Mouse (Mus musculus) MEL-GATA-1-ER (cell line): ENCODE data around the gene Gm4301.
"Not testable (repeated sequence)": the region's sequence is repeated elsewhere in the genome, so short reads cannot be mapped to it uniquely, and the experiment has no call there.

Experiments used
- DNase-seq: peaks from one replicate; pipeline ENCODE4 v3.0.0-alpha.2; 2012; ENCODE audit warnings: low read depth; ENCODE audit errors: extremely low read depth

Gene Gm4301

DNA sequence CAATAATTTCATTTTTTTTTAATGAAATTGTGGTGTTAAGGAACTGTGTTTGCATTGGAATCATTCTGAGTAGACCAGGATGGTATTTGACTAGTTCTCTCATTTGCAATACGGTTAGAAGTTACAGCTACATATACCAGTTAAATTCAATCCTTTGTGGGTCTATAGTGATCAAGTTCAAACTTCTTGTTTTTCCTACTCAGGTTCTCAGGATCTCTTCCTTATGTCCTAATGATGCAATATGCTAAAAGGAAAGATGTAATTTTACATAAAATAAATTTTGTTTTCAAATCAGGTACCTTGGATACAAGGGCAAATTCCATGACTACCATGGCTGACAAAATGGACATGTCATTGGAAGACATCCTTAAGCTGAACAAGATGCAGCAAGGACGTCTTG lies at the start of gene Gm4301:
Gene Gm4301, plus strand, starts transcription at position 301 of the 400 bp plus-strand sequence.
- DNase-seq = not testable (repeated sequence)

DNA sequence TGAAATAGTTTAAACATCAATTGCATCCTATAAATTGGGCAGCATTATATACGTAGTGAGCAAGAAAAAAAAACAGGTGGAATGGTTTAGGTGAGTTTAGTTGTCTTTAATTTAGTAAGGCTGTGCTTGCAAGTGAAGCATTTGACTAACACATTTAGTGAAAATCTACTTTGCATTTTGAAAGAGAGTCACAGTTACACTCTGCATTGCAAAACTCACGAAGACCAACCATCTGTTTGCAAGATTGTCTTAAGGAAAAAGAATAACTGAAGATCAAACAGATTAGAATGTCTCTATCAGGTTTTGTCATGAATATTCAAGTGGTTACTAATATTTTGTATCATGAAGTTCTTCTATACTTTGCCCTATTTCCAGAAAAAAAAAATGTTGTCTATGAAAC lies 39.4 kb upstream of the Gm4301 start:
- DNase-seq = no peak

DNA sequence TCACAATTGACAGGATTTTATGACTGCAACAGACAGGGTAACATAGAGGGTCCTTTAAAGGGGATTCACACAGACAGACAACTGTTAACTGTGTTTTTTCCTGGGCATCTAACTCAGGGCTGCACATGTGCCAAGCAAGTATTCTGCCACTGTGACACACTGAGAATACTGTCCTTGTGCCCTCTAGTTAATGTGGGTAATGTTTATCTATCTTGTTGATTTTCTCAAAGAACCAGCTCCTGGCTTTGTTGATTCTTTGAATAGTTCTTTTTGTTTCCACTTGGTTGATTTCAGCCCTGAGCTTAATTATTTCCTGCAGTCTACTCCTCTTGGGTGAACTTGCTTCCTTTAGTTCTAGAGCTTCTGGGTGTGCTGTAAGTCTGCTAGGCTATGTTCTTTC lies 35.4 kb upstream of the Gm4301 start:
- DNase-seq = not testable (repeated sequence)

DNA sequence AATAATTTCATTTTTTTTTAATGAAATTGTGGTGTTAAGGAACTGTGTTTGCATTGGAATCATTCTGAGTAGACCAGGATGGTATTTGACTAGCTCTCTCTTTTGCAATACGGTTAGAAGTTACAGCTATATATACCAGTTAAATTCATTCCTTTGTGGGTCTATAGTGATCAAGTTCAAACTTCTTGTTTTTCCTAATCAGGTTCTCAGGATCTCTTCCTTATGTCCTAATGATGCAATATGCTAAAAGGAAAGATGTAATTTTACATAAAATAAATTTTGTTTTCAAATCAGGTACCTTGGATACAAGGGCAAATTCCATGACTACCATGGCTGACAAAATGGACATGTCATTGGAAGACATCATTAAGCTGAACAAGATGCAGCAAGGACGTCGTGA lies 5.1 kb downstream of the Gm4301 start, which contains the start of gene Gm4302:
Gene Gm4302, plus strand, starts transcription at position 301 of the 400 bp plus-strand sequence.
- DNase-seq = not testable (repeated sequence)

DNA sequence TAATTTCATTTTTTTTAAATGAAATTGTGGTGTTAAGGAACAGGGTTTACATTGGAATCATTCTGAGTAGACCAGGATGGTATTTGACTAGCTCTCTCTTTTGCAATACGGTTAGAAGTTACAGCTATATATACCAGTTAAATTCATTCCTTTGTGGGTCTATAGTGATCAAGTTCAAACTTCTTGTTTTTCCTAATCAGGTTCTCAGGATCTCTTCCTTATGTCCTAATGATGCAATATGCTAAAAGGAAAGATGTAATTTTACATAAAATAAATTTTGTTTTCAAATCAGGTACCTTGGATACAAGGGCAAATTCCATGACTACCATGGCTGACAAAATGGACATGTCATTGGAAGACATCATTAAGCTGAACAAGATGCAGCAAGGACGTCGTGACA lies 10.2 kb downstream of the Gm4301 start, which contains the start of gene Gm4303:
Gene Gm4303, plus strand, starts transcription at position 301 of the 400 bp plus-strand sequence.
- not testable (repeated sequence) for DNase-seq

DNA sequence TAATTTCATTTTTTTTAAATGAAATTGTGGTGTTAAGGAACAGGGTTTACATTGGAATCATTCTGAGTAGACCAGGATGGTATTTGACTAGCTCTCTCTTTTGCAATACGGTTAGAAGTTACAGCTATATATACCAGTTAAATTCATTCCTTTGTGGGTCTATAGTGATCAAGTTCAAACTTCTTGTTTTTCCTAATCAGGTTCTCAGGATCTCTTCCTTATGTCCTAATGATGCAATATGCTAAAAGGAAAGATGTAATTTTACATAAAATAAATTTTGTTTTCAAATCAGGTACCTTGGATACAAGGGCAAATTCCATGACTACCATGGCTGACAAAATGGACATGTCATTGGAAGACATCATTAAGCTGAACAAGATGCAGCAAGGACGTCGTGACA lies 15.3 kb downstream of the Gm4301 start, which contains the start of gene Gm4305:
Gene Gm4305, plus strand, starts transcription at position 301 of the 400 bp plus-strand sequence.
- DNase-seq = not testable (repeated sequence)

DNA sequence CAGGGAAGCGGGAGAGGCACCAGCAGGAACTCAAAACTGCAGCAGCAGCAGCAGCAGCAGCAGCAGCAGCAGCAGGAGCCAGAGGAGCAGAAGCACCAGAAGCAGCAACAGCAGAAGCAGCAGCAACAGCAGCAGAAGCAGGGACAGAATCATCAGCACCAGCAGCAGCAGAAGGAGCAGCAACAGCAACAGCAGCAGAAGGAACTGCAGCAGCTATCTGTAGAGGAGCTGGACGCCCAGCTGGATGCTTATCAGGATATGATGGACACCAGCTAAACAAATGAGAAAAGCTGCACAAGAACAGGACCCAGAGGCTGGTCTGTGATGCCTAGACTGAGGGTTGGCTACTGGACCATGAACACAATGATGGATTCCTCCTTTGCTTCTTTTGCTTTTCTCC lies 21.4 kb downstream of the Gm4301 start:
- not testable (repeated sequence) for DNase-seq

DNA sequence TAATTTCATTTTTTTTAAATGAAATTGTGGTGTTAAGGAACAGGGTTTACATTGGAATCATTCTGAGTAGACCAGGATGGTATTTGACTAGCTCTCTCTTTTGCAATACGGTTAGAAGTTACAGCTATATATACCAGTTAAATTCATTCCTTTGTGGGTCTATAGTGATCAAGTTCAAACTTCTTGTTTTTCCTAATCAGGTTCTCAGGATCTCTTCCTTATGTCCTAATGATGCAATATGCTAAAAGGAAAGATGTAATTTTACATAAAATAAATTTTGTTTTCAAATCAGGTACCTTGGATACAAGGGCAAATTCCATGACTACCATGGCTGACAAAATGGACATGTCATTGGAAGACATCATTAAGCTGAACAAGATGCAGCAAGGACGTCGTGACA lies 25.6 kb downstream of the Gm4301 start, which contains the start of gene Gm4307:
Gene Gm4307, plus strand, starts transcription at position 301 of the 400 bp plus-strand sequence.
- DNase-seq = not testable (repeated sequence)

DNA sequence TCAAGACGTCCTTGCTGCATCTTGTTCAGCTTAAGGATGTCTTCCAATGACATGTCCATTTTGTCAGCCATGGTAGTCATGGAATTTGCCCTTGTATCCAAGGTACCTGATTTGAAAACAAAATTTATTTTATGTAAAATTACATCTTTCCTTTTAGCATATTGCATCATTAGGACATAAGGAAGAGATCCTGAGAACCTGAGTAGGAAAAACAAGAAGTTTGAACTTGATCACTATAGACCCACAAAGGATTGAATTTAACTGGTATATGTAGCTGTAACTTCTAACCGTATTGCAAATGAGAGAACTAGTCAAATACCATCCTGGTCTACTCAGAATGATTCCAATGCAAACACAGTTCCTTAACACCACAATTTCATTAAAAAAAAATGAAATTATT lies 47.0 kb downstream of the Gm4301 start, which contains the start of gene Gm4312:
Gene Gm4312, minus strand, starts transcription at position 101 of the 400 bp plus-strand sequence.
- not testable (repeated sequence) for DNase-seq
